Mouse (Mus musculus) midbrain, embryonic 14.5 days (tissue): ENCODE measurements around the gene Lgr5. TPM values are rescaled to one million over a fixed set of nuclear protein-coding genes. Genes with fewer than 3 reads are reported as not detected.

Experiments used
- ATAC-seq: fragments of 200-750 bp; cut with Nextera tagmentation; 2 replicates; pipeline ENCODE4 v1.8.0; 2017; ENCODE audit warnings: moderate number of reproducible peaks, moderate library complexity; ENCODE audit not compliant: low FRiP score, low TSS enrichment
- DNase-seq: peaks from one replicate; pipeline ENCODE4 v3.0.0-alpha.2; 2015
- H3K27ac ChIP-seq: fragments of 300-500 bp; sonication (generic); replicated peaks from 2 replicates; pipeline ENCODE4 v1.5.1; 2014; ENCODE audit warnings: mild to moderate bottlenecking, low read depth, low read length, moderate library complexity
- H3K27me3 ChIP-seq: fragments of 300-500 bp; sonication (generic); 2 replicates; pipeline ENCODE4 v1.6.1; 2014; ENCODE audit warnings: low read length, control low read depth, mixed read lengths; ENCODE audit not compliant: control insufficient read depth, insufficient read depth
- H3K36me3 ChIP-seq: fragments of 300-500 bp; sonication (generic); 2 replicates; pipeline ENCODE4 v1.6.1; 2014; ENCODE audit warnings: low read length, control low read depth; ENCODE audit not compliant: control insufficient read depth, insufficient read depth
- H3K4me1 ChIP-seq: fragments of 300-500 bp; sonication (generic); 2 replicates; pipeline ENCODE4 v1.6.1; 2014; ENCODE audit warnings: mild to moderate bottlenecking, antibody characterized with exemption, low read length, control low read depth; ENCODE audit not compliant: control insufficient read depth, insufficient read depth
- H3K4me2 ChIP-seq: fragments of 300-500 bp; sonication (generic); 2 replicates; pipeline ENCODE4 v1.6.1; 2014; ENCODE audit warnings: mild to moderate bottlenecking, low read length, moderate library complexity
- H3K4me3 ChIP-seq: fragments of 300-500 bp; sonication (generic); replicated peaks from 2 replicates; pipeline ENCODE4 v1.5.1; 2014; ENCODE audit warnings: low read depth, low read length
- H3K9ac ChIP-seq: fragments of 300-500 bp; sonication (generic); replicated peaks from 2 replicates; pipeline ENCODE4 v1.6.1; 2014; ENCODE audit warnings: mild to moderate bottlenecking, low read length, moderate library complexity
- H3K9me3 ChIP-seq: fragments of 300-500 bp; sonication (generic); 2 replicates; pipeline ENCODE4 v1.6.1; 2016; ENCODE audit warnings: low read length, control low read depth, mixed read lengths; ENCODE audit not compliant: control insufficient read depth
- WGBS: fragments of 180-500 bp; shearing (Covaris S2); extraction: QIAGEN DNeasy Blood & Tissue Kit; methylation state at CpG from one replicate; pipeline ENCODE4 v1.1.7; 2014; 5-methylcytosine and 5-hydroxymethylcytosine counted together
- polyA plus RNA-seq: library from polyadenylated mRNA; unstranded; fragments of >200 nt; fragmentation: Nextera tagmentation; extraction: Ambion mirVana; gene quantifications from 2 replicates; pipeline ENCODE4 v1.2.1, GENCODE M21; 2014

Gene Lgr5
- polyA plus RNA-seq, 1 experiment from 2014 or later: 1.9 TPM

DNA sequence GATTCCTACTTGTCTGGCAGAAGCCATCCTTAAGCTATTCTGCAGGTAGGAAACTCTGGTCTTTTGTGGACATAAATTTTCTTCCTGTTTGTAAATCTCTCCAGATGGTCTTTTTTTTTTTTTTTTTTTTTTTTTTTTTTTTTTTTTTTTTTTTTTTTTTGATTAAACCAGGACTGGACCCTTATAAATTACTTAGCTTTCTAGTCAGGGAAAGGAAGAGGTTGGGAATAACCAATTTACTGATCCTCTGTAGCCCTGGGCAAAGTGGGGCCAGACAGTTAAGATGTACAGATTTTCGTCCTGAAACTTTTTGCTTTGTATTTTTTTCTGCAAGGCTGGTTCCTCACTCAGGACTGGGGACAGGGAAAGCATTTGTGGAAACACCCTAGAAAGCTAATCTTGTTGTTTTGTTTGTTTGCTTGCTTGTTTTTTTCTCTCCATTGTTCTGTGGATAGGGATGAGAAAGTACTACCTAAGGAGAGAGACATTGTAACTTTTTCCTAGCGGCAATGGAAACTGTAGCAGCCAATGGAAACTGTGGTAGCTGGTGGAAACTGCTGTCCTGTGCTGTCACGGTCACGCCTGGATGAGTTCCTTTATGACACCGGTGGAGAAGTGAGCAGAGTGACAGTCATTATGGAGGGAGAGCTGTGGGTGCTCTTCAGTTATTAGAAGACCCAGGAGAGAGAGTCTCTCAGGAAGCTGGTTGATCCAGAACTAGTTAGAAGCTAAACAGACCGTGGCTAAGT is 114.2 kb downstream of the Lgr5 start:
- Histone ChIP-seq H3K4me2 (no peak overlapping the region), H3K36me3 (no peaks in the 10 kb centered on the region), H3K9ac (no peak overlapping the region), H3K4me3 (no peak overlapping the region), H3K9me3 (no peaks in the 10 kb centered on the region), H3K4me1 (peaks cover 2% of the 10 kb centered on the region), H3K27ac (no peak overlapping the region), H3K27me3 (no peaks in the 10 kb centered on the region; the same call in 1 of the 2 replicates)
- DNase-seq: no peak
- no peak for ATAC-seq
- WGBS: 61% methylated on average over 6 of the region's 6 CpGs

DNA sequence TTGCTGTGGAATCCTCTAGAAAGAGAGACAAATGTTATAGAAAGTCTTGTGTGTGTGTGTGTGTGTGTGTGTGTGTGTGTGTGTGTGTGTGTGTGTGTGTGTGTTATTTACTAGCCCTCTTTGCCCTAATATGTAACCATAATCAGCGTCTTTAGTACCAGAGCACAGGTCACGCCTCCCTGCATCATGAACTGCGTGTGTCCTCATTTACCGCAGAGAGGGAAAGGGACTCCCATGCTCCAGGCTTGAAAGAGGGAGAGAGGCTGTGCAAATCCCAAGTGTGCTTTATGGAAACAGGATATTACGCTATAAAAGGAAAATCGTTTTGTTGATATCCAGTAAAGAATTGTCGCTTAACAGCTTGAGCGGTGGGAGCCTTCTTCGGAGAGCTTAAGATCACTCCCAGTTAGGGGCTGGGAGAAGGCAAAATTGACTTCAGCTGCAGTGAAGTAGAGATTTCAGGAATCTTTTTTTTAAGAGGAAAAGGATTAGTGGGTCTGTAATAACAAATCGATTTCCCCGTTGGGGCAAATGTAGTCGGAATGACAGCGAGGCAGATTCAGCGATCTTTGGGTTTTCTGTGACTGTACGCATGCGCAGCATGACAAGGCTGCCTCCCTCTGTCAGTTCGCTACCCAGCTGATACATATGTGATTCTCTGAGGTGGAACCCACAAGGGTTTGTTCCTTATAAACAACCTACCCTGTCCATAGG is 116.8 kb downstream of the Lgr5 start:
- H3K36me3 ChIP-seq: no peaks in the 10 kb centered on the region
- H3K9me3 ChIP-seq: no peaks in the 10 kb centered on the region
- H3K27ac ChIP-seq: peak overlapping the region; percentile 50
- no peaks in the 10 kb centered on the region; the same call in 1 of the 2 replicates for H3K27me3 ChIP-seq
- H3K4me2 ChIP-seq: peak overlapping the region; percentile 34
- peak overlapping the region; percentile 30 for H3K4me3 ChIP-seq
- H3K4me1 ChIP-seq: no peaks in the 10 kb centered on the region
- H3K9ac ChIP-seq: peak overlapping the region; percentile 40; the same call in 1 of the 2 replicates
- WGBS: 36% methylated on average over 17 of the region's 17 CpGs
- DNase-seq (peak; percentile 77), ATAC-seq (no peak)

DNA sequence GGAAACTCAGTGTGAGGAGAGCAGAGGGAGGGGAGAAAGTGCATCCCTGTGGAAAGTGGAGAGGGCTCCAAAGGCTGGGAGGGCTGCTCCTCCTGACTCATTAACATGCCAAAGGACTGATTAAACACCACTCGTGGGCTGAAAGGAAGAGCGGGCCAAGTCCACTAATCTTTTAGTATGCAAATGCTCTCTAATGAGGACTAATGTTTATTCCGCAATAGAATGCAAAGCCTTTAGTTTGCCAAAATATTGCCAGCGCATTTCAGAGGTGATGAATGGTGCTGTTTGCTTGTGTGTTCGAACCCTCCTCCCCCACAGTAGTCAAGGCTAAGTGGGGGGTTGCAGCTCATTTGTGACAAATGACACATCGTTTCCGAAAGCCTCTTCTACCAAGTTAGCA is 118.5 kb downstream of the Lgr5 start:
- Histone ChIP-seq H3K27me3 (no peaks in the 10 kb centered on the region; the same call in 1 of the 2 replicates), H3K36me3 (no peaks in the 10 kb centered on the region), H3K4me2 (no peak overlapping the region), H3K9me3 (no peaks in the 10 kb centered on the region), H3K9ac (no peak overlapping the region), H3K27ac (no peak overlapping the region), H3K4me1 (no peaks in the 10 kb centered on the region), H3K4me3 (no peak overlapping the region)
- ATAC-seq (peak; percentile 63), DNase-seq (peak; percentile 64)
- WGBS: 15% methylated on average over 7 of the region's 7 CpGs

DNA sequence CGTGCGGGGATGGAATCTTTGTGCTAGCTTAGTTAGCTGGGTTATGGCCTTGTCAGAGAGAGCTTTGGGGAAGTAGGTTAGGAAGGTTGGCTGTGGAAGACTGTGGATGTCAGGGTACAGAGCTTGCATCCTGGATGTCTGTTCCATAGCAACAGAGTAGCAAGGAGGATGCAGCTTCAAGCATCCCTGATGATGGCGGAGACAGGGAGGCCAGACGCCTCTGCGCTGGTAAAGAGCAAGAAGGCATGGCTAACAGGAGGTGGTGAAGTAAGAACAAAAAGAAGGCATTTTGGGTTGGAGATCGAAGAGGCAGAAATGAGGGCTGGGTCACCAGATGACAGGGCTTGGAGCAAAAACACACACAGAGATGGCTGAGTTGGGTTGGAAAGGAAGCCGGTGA is 118.9 kb downstream of the Lgr5 start:
- no peak overlapping the region for H3K4me2 ChIP-seq
- ATAC-seq (no peak), DNase-seq (no peak)
- no peaks in the 10 kb centered on the region for H3K36me3 ChIP-seq
- H3K4me3 ChIP-seq: no peak overlapping the region
- no peaks in the 10 kb centered on the region for H3K9me3 ChIP-seq
- WGBS: 39% methylated on average over 7 of the region's 7 CpGs
- H3K27ac ChIP-seq: no peak overlapping the region
- no peak overlapping the region for H3K9ac ChIP-seq
- H3K27me3 ChIP-seq: no peaks in the 10 kb centered on the region; the same call in 1 of the 2 replicates
- H3K4me1 ChIP-seq: no peaks in the 10 kb centered on the region

DNA sequence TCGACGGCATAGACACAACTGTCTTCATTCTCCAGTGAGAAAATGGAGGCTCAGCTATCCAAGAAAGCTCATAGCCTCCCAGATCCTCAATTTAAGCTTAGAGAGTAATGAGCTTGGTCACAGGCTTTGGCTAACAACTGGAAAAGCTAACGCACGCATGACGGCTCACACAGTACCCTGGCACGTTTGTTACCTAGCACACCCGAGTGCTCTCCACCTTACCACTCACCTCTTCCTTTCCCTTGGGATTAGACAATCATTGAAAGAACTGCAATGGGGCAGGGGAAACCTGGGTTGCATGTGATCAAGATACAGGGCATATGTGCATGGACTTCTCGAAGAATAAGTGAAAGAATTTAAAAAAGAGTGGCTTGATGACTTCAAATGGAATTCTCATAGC is 119.6 kb downstream of the Lgr5 start:
- H3K4me1 ChIP-seq: no peaks in the 10 kb centered on the region
- 85% methylated on average over 8 of the region's 8 CpGs for WGBS
- H3K9ac ChIP-seq: no peak overlapping the region
- H3K9me3 ChIP-seq: no peaks in the 10 kb centered on the region
- H3K27me3 ChIP-seq: no peaks in the 10 kb centered on the region; the same call in 1 of the 2 replicates
- ATAC-seq: no peak
- no peak overlapping the region for H3K27ac ChIP-seq
- H3K4me3 ChIP-seq: no peak overlapping the region
- H3K36me3 ChIP-seq: no peaks in the 10 kb centered on the region
- DNase-seq: no peak
- no peak overlapping the region for H3K4me2 ChIP-seq

DNA sequence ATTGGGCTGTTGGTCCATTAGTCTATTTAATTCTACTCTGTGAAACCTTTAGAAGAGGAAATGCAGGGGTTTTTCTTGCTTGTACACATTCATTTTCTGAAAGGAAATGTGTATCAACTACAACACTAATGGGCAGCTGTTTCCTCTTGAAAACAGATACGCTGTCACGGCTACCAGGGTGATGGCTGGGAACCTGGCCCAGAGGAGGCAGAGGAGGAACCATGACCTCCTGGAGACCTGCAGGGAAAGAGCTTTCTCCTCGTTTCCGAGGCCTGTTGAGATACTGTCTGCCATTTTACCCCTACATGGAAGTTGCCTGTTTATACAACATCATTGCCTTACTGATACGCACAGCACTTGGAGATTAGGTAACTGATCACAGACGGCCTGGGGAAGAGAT is 121.8 kb downstream of the Lgr5 start:
- Histone ChIP-seq H3K4me3 (no peak overlapping the region), H3K27me3 (no peaks in the 10 kb centered on the region), H3K36me3 (no peaks in the 10 kb centered on the region), H3K9me3 (no peaks in the 10 kb centered on the region), H3K4me2 (no peak overlapping the region), H3K27ac (no peak overlapping the region), H3K9ac (no peak overlapping the region), H3K4me1 (no peaks in the 10 kb centered on the region)
- no peak for DNase-seq
- WGBS: 82% methylated on average over 6 of the region's 6 CpGs
- ATAC-seq: no peak

DNA sequence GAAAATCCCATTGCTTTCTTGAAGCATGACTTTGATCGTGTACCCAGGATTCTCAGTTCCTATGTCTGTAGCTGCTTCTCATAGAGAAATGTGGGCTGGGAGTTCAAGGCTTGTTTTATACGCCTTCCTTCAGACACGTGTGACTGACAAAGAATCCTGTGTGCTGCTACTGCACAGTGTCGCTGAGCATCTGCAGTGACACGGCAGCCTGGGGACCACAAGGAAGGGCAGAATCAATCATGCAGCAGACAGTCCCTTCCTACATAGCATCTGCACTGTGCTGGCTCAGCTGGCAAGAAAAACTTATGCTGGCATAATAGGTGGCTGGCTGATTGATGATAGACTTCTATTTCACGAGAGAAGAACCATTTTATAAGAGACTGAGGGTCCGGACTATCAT is 122.5 kb downstream of the Lgr5 start:
- no peaks in the 10 kb centered on the region for H3K27me3 ChIP-seq
- H3K4me2 ChIP-seq: no peak overlapping the region
- ATAC-seq (no peak), DNase-seq (no peak)
- no peaks in the 10 kb centered on the region for H3K4me1 ChIP-seq
- 87% methylated on average over 7 of the region's 7 CpGs for WGBS
- H3K9me3 ChIP-seq: no peaks in the 10 kb centered on the region
- H3K27ac ChIP-seq: no peak overlapping the region
- H3K9ac ChIP-seq: no peak overlapping the region
- no peak overlapping the region for H3K4me3 ChIP-seq
- no peaks in the 10 kb centered on the region for H3K36me3 ChIP-seq

DNA sequence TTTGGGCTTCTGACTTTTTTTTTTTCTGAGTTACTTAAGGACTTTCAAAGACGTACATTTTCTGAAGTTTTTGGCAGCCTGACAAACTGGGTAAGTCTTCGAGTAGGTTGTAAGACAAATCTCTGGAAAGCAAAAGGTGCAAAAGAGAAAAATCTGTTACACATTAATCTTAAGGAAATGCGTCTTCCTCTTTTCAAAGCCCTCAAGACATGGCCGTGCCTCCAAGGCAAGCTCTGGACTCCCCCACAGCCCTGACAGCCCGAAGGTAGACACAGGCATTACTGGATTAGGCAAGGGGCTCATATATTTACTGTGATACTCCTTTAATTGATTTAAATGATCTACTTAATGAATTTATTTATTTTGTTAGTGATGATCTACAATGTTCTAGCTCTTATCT is 124.9 kb downstream of the Lgr5 start:
- H3K36me3 ChIP-seq: no peaks in the 10 kb centered on the region
- DNase-seq: no peak
- no peak for ATAC-seq
- no peak overlapping the region for H3K27ac ChIP-seq
- no peaks in the 10 kb centered on the region for H3K27me3 ChIP-seq
- 75% methylated on average over 5 of the region's 5 CpGs for WGBS
- H3K4me3 ChIP-seq: no peak overlapping the region
- no peaks in the 10 kb centered on the region for H3K4me1 ChIP-seq
- no peak overlapping the region for H3K9ac ChIP-seq
- no peak overlapping the region for H3K4me2 ChIP-seq
- H3K9me3 ChIP-seq: no peaks in the 10 kb centered on the region
